Mouse (Mus musculus) cerebellum, postnatal 14 days (tissue): Measurements from ENCODE around the gene Olfr776.
"Not testable (repeated sequence)": the region's sequence is repeated elsewhere in the genome, so short reads cannot be mapped to it uniquely, and the experiment has no call there.

Source experiments
- DNase-seq, 2 experiments: peaks; one replicate each; pipeline ENCODE4 v3.0.0; 2021; ENCODE audit warnings: mixed read lengths in 2 of 2

The Olfr776 gene

DNA sequence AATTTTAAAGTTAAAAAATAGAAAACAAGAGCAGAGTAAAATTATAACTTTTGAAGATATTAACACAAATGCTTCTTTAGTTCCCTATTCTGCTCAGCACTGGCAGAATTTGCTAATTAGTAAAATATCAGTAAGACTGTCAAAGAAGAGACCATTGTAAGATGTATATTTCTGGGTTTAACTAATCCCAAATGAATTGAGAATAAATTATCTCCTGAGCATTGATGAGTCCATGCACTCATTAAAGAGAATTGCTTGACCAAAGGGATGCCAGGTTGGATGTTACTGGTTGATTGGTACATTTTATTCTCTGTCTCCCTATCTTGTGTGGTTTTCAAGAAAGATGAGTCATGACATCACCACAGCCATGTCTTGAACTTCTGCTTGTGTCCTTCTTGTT is at the start of gene Olfr776:
Olfr776 (plus strand) TSS at position 301 of the 400 bp plus-strand sequence.
- no peak for DNase-seq

DNA sequence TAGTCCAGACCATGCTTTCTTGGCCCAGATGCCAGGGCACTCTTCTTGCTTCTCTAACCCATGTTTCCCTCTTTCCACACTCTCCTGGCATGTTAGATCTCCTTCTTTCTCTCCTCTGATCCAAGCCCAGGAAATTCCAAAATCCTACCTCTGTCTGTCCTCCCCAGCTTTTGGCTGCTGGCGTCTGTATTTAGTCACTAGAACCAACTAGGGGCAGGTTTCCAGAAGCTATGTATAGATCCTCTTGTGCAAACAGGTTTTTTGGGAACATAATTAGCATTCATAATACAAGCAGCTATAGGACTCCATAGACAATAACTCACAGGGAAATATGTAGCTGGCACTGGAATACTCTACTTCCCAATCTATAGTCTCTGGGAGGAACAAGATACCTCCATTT is 28.2 kb upstream of the Olfr776 start:
- DNase-seq: no peak

DNA sequence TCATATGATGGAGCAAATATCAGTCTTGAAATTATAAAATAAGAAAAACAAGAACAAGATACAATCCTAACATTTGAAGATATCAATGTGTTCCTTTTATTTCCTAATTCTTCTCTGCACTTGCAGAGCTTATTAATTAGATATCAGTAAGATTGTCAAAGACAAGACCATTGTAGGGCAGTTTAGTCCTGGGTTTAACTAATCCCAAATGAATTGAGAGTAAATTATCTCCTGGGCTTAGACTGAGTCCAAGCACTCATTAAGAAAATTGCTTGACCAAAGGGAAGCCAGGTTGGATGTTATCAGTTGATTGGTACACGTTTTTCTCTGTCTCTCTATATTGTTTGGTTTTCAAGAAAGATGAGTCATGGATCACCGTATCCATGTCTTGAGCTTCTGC is 23.0 kb upstream of the Olfr776 start, which contains the start of gene Olfr774:
Olfr774 (plus strand) TSS at position 301 of the 400 bp plus-strand sequence.
- no peak for DNase-seq

DNA sequence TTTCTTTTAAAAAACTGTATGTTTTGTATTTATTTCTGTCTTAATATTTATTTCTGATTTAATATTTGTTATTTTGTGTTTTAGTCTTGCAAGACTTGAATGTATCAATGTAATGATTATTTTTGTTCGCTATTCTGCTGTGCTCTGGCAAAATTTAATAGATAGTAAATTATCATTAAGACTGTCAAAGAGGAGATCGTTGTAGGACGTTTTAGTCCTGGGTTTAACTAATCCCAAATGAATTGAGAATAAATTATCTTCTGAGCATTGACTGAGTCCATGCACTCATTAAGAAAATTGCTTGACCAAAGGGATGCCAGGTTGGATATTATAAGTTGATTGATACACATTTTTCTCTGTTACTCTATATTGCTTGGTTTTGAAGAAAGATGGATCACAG is 10.8 kb upstream of the Olfr776 start, which contains the start of gene Olfr775:
Olfr775 (plus strand) TSS at position 301 of the 400 bp plus-strand sequence.
- DNase-seq: no peak

DNA sequence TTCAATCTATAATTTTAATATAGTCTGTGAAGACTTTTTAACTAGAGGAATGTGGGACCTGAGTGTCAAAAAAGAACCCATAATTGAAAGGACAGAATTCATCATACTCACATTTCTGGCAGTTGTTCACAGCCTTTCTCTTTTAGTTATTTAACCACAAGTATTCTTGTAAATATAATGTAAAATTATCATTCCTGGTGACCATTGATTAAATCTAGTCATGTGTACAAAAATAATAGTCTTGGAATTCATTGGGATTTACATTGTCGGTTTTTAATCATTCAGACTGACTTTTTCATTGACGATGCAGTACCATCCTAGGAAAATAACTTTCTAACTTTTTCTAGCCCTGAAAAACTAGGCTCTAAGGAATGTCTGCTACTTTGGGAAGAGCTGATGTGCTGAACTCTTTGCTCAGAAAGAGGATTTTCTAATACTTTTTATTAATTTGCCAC is 12.2 kb downstream of the Olfr776 start, which contains the start of gene Olfr777:
Olfr777 (minus strand) TSS at position 405 of the 455 bp plus-strand sequence.
- DNase-seq: no peak

DNA sequence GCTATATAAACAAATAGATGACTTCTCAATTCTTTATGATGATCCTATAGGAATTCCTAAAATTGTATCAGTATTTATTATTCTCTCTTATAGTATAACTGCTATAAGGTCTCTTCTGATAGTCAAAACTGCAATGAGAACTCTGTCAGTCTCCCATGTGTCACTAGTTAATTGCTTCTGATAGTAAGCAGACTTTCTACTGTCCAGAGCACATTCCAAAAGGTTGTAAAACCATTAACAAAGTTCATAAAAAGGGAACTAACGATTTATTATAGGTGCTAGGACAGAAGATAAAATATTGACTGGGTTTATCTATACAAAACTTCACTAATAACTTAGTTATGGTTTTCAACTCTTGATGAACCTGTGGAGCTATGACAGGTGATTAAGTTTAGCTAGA is 54.0 kb downstream of the Olfr776 start:
- not testable (repeated sequence) for DNase-seq

DNA sequence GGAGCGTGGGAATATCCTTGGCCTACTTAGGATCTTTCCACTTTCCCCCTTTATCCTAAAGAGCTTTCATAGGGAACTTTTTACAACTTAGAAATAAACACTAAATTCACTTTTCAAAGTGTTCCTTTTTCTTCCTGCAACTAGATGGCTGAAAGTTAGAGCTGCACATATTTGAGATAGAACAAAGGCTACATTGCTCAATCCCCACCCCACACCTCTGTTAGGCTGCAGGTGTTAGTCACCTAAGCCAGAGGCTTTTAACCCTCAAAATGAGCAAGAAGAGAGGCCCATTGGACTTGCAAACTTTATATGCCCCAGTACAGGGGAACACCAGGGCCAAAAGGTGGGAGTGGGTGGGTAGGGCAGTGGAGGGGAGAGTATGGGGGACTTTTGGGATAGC is 54.6 kb downstream of the Olfr776 start:
- not testable (repeated sequence) for DNase-seq
